Mouse (Mus musculus): ENCODE measurements around the gene Cdh16.
"Not testable (repeated sequence)": the region's sequence is repeated elsewhere in the genome, so short reads cannot be mapped to it uniquely, and the experiment has no call there.

Cdh16 gene

DNA sequence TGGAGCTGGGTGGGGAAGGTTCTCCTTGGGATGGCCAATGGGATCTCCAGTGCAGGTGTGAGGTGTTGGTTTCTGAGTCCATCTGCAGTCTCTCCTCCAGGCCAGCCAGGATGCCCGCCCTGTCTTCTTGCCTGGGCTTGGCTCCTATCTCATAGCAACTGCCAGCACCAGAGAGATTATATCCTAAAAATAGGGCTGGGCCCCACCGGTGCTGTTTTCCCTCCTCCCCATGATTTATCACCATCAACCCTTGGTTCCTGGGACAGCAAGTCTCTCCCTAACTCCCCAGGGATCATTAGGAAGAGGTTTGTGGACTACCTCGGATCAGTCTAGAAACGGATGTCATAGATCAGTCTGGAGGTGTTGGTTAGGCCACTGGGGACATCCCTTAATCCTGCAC, 11.1 kb downstream of the Cdh16 start:
- ATAC-seq (ENCODE audit: low TSS enrichment) = no peak

DNA sequence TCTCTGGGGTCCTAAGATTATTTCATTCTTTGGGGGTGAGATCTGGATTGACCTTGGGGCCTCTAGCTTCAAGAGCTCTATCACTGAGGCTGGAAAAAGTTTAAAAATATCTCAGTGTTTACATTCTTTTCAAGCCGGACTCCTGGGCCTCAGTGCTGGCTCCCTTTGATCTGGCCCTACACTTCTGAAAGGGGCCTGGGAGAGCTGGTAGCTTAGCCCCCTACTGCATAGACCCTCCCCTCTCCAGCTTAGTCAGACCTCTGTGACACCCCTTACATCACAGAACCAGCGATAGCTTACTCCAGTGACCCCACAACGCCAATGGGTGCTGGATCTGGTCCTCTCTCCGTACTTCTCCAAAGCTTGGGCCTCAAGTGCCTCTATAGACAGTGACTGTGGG, 12.6 kb downstream of the Cdh16 start:
- ATAC-seq (ENCODE audit: low TSS enrichment) = no peak

DNA sequence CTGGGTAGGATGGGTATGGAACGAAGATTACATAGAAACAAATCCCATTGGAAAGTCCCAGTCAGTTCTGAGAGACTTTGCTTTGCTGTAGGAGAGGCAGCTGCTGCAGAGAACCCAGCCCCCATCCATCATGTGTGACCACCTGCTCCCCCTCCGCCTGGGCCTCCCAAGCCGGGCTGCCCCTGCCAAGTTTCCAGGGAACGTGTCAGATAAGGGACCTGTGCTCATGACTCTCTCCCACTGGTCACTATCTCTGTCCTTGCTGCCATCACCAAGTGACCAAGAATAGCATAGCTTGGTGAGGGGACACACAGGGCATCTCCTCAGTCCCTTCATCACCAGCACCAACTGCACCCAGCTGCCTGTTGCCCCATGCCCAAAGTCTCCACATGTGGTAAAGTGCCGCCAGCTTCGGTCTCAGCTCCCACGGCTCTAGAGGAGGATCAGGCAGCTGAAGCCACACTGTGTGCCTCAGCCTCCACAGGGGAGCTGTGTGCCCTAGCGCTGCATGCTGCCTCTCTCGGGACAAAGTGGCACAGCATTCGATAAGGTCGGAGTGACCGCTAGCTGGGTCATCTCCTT, 13.9 kb downstream of the Cdh16 start:
- no peak for ATAC-seq (ENCODE audit: low TSS enrichment)

DNA sequence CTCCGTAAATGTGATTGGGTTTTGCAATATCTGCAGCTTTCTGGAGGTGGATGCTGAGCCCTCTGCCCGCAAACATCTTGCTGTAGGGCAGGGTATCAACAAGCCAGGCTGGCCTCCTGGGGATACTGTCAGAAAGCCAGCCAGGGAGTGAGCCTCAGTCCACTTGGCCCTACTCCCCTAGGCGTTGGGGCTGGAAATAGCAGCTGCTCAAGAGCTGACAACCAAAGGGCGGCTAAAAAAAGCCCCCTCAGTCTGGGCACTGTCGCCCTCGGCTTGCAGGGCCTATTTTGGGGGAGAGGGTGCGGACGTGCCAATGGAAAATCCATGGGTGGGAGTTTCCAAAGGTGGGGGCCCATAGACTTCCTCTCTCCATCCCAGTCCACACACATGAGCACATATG, 15.0 kb downstream of the Cdh16 start:
- no peak for ATAC-seq (ENCODE audit: low TSS enrichment)

DNA sequence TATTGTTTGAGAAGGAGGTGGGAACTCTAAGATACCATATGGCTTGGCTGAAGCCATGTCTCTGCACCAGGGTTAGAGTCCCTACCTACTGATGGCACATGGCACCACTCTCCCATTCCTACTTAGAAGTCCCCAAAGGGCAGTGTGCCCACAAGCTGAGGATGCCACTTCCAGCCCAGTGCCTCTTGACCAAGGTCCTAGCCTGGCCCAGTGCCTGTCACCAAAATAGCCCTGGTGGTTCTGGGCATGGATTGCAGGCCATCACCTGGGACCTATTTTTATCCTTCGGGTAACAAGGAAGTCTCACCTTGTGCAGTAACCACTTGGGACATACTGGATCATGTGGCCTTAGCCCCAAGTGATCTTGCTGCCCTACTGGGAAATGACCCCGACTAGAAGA, 16.3 kb downstream of the Cdh16 start:
- ATAC-seq (ENCODE audit: low TSS enrichment) = no peak

DNA sequence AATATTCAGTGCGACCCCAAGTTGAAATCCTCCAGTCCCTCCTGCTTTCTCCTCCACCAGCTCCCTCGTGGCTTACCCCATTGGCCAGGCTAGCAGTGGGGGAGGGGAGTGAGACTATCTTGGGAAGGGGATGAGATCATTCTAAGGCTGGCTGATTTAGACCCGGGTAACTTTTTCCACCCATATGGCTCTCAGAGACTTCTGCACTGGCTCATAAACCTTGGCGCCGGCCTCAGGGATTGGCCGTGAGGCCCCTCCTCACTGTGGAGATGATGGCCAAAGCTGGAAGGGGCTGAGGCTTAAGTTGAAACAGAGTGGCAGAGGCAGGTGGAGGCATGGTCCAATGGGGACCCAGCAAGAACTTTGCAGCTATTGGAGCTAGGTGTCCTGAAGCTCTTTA, 17.9 kb downstream of the Cdh16 start:
- ATAC-seq (ENCODE audit: low TSS enrichment) = no peak

DNA sequence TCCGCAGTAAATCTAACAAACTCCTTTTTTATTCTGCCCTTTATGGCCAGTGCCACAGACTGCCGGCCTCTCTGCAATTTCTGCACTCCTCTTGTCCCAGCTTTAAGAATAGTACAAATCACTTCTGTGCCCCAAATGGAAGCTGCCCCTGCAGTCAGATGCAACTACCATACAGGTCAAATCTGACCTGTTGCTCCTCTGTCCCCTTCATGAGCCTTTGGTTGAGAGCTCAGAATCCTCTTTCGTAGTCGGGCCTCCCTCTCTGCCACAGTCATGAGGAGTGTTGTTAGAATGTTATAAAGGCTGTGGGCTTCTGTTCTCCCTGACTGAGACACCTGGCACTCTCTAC, 21.0 kb downstream of the Cdh16 start:
- no peak for ATAC-seq (ENCODE audit: low TSS enrichment)

DNA sequence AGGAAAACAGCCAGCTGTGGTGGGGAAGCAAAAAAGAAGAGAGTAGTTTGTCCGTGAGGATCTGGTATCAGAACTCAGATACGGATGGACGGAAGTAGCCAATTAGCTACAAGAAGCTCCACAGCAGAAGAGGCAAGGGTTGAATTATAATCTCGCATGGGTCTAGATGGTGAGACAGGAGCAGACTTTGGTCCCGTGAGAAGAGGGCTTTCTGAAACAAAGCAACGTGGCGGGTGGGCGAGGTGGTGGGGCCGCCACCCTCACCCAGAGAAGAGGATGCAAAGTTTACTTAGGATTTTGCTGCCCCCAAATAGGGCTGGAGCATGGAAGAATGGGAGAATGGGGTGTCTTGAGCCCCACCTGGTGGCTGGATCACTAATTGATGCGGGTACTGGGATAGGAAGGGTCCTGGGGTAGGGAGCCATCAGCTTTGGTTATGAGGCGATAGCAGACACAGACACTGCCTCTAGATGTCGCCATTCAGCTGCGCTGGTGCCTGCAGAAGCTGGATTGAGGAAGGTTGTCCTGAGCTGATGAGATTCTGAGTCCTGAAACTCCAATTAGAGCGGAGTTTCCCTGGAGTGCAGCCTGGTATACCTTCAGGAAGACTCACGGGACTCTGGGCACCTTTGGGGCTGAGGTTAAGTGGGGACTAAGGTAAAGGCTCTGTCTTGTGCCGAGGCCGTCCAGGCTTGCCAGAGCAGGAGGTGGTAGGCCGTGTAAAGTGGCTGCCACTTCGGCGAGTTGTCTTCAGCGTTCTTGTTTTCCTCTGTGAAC, 21.5 kb downstream of the Cdh16 start:
- peak; percentile 99 for ATAC-seq (ENCODE audit: low TSS enrichment)

DNA sequence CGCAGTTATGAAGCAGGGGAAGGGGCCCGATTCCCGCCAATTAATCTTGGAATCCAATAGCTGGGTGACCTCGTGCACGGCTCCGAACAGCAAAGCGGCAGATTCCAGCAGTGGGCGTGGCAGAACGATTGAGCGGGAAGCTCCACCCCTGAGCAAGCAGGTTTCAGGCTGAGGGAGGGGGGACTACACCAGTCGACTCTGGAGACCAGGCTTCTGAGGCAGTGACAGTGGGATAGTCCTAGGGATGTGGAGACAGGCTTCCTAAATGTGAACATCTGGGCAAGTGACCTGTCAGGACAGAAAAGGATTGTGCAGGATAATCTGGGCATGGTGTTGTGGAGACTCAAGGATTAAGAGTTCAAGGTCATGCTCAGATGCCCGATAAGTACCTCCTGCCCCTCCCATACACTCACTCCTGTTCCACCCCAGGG, 22.2 kb downstream of the Cdh16 start:
- ATAC-seq (ENCODE audit: low TSS enrichment) = no peak

DNA sequence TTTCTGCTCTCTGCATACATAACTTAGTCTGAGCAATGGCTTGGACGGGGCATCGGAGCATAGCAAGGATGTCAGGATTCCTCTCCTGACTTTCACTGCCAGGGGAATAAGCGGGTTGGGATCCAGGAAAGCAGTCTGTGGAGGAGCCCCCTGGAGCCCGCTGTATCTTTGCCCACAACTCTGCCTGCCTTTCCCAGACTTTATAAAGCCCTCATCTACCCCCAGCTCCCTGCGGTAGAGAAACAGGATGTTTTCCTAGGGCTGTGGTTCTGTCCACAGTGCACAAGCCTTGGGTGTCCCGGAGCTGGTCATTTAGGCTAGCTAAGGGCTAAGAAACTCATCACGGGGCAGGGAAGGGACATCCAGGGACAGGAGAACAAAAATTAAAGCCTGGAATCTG, 22.8 kb downstream of the Cdh16 start:
- no peak for ATAC-seq (ENCODE audit: low TSS enrichment)

DNA sequence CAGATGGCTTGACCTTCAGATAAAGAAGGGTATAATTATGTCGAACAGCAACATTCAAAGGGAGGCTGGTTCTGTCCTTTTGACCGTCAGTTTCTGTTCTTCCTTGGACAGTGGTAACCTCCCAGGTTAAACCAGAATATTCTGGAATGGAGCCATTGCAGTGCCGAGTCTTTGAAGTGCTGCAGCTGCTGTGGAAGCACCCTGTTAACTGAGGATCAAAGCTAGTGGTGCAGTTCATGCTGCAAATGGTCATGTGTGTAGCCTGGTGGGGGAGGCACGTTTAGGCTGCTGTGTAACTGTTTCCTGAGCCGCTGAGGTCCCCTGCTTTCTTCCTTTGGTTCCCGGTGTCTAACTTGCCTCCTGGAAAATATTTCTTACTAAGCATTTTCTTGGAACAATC, 25.7 kb downstream of the Cdh16 start:
- ATAC-seq (ENCODE audit: low TSS enrichment) = no peak

DNA sequence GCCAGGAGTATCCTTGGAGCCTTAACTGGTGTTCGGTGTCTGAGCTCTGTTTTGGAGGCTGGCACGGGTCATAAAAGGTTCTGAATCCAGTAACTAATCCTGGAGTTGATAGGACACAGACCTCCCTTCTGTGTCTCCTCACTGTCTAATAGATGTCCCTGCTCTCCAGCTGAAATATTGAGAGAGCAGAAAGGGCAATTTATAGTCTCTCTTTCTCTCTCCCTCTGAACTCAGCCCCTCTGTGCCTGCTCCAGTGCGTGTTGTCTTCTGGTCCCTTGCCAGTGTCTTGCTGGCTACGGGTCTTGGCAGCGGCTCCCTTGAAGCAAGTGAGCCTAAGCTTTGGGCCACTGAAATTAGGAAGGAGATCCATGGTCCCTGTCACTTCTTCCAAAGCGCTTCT, 26.5 kb downstream of the Cdh16 start:
- ATAC-seq (ENCODE audit: low TSS enrichment) = no peak

DNA sequence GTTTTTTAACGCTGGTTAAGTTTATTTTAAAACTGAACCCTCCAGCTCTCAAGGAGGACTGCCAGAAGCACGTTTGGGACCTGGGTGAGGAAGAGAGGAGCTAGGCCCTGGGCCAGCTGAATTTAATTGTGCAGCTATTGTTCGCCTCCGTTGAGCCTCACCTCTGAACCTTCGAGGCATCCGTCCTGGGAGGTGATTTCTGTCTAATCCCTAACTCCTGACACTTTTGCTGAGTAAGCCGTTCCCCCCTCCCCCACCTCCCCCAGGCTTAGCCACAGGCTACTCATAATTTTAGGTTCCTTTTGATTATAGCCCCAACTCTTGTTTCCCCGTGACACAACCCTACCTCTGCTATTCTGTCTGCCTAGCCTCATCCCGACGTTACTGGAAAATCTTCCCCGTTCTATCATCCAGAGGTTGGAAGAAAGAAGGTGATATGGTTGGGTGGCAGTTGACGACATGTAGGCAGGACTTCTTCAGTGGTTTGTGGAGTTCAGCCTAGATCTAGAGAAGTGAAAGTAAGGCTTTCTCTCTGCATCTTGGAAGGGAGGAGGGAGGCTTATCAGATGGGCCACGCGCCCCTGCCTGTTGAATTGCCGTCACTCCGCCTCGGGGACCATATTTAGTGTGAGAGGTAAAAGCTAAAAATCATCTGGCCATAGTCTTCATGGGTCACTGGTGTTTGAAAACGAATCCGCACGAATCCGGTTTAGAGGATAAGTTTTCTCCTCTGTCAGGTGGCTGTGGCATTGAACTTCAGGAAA, 28.2 kb downstream of the Cdh16 start:
- ATAC-seq (ENCODE audit: low TSS enrichment) = no peak

DNA sequence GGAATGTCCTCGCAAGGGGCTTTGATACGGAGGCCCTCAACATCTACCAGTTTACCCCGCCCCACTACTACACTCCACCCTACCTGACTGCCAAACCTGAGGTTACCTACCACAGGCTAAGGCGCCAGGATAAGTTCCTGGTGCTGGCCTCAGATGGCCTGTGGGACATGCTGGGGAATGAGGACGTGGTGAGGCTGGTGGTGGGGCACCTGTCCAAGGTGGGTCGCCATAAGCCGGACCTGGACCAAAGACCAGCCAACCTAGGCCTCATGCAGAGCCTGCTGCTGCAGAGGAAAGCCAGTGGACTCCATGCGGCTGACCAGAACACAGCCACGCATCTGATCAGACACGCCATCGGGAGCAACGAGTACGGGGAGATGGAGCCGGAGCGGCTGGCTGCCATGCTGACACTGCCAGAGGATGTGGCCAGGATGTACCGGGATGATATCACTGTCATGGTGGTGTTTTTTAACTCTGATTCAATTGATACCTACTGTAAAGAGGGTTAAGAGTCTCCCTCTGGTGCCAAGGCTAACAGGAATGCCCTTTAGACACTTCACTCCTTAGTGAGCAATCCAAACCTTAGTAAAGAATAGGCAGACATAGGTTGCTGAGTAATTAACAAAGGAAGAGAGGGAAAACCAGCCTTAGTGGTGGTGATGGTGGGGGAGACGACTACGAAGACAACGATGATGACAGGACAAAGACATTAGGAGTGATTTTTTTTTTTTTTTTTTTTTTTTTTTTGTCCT, 29.4 kb downstream of the Cdh16 start:
- ATAC-seq (ENCODE audit: low TSS enrichment) = no peak

DNA sequence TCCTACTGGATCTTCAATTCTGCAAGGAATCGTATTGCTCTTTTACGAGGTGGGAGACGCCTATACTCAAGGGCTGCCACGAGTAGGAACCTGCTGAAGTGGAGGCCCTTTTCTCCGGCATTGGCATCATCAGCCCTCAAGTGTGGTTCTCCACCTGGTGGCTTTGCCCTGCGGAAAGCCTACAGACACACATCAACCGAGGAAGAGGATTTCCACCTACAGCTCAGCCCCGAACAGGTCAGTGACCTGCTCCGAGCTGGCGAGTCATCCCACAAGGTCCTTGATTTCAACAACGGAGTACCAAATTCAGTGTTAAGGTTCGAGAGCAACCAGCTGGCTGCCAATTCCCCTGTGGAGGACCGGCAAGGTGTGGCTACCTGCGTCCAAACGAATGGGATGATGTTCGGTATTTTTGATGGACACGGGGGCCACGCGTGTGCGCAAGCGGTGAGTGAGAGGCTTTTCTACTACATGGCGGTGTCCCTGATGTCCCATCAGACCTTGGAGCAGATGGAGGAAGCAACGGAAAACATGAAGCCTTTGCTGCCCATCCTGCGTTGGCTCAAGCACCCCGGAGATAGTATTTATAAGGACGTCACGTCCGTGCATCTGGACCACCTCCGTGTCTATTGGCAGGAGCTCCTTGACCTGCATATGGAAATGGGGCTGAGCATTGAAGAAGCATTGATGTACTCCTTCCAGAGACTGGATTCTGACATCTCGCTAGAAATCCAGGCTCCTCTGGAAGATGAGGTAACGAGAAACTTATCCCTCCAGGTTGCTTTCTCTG, 30.5 kb downstream of the Cdh16 start:
- ATAC-seq (ENCODE audit: low TSS enrichment) = no peak

DNA sequence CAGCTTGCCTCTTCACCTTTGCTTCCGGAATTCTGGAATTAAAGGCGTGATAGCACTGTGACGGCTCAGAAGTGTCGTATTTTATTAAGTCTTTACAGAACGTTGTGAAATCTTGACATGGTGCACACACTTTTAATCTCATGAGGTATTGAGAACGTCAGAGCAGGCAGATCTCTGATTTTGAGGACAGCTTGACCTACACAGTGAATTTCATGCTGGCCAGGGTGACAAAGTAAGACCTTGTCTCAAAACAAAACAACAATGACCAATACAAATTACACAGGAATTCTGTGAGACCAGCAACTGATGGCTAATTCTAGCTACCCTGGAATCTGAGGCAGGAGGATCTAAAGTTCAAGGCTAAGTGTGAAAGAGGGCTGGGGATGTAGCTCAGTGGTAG, 31.6 kb downstream of the Cdh16 start:
- ATAC-seq (ENCODE audit: low TSS enrichment) = no peak

DNA sequence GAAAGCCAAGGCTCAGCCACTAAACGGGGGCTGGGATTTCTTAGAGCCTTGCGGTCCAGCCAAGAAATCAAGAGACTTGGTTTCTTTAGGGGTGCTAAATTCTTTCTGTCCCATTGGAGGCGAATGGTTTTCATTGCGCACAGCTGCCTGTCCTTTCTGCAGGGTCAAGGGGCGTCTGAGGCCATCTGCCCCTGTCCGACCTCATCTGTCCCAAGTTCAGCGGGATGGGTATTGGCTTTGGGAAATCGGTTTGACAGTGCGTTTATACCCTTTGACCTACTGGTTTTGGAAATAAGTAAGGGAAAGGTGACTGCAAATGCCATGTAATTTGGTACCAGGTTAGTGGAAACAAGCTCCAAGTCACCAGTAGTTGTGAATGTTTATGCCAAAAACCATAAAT, 32.3 kb downstream of the Cdh16 start:
- ATAC-seq (ENCODE audit: low TSS enrichment) = no peak

DNA sequence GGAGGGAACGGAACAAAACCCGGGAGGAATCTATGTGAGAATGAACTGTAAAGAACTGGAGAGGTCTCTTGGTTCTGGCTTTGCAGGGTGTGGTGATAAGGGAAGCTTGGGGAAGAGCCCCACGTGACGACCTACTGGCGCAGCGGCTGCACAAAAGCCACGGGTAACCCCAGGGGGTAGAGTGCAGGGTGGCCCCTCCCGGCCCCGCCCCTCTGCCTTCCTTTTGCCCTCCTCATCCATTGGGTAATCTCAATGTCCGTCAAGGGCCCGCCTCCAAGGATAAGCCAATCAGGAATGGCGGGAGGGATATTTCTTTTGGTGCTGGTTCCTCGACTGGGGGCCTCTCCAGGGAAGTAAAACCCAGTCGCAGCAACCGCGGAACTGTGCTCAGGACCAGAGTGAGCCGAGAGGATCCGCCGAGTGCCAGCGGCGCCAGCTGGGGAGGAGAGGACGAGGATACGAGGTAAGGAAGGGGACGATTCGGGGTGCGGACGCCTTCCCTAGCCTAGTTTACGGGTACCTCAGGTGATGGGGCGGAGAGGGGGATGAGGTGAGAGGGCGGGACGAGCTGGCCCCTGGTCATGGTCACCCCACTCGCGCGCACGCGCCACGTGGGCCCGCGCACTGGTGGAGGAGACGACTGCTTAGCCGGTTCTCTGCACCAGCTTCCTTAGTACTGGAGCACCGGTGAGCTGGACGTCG, 32.9 kb downstream of the Cdh16 start, which contains the start of gene Pdp2:
TSS of gene Pdp2 (plus strand) at position 319 of the 702 bp plus-strand sequence.
- peak; percentile 98 for ATAC-seq (ENCODE audit: low TSS enrichment)

DNA sequence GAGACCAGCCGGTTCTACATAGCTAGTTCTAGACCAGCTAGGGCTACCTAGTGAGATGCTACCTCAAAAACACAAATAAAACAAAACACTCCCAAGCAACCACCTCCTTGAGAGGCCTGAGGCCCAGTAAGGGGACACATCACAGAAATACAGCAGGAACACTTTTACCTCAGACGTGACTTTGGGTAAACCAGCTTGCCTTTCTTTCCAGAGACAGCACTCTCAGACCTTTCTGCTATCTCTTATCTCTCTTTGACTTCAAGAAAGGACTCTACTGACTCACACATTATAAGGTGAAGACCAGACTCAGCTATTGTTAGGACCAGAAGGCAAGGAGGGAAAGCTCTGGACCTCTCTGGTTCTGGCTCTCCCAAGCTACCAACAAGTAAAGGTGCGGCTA, 33.9 kb downstream of the Cdh16 start:
- ATAC-seq (ENCODE audit: low TSS enrichment) = no peak

DNA sequence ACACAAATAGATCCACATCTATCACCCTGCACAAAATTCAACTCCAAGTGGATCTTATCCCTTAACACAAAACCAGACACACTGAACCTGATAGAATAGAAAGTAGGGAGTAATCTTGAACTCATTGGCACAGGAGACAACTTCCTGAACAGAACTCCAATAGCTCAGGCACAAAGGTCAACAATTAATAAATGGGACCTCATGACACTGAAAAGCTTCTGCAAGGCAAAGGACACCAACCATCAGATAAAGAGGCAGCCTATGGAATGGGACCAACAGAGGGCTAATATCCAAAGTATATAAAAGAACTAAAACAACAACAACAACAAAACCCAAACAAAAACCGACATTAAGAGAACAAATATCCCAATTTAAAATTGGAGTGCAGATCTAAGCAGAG, 39.7 kb downstream of the Cdh16 start:
- ATAC-seq (ENCODE audit: low TSS enrichment) = no peak

DNA sequence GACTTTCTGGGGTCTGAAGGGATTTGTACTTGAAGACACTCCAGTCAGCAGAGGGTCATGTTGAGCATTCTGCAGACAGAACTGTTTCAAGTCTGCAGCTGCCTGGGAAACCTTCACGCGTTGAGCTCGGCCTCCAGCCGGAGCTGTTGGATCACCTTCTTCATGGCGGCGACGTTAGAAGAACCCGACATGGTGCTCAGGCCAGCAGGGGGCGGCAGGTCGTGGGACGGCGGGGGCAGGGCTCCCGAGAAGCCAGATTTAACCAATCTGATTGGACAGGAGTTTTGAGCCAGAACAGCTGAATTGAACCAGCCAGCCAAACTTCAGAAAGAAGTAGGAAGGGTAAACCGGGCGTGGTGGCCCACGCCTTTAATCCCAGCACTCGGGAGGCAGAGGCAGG, 46.6 kb downstream of the Cdh16 start:
- not testable (repeated sequence) for ATAC-seq (ENCODE audit: low TSS enrichment)
